25 mouse cellular contexts compared by ENCODE assay signal in the genomic region with DNA sequence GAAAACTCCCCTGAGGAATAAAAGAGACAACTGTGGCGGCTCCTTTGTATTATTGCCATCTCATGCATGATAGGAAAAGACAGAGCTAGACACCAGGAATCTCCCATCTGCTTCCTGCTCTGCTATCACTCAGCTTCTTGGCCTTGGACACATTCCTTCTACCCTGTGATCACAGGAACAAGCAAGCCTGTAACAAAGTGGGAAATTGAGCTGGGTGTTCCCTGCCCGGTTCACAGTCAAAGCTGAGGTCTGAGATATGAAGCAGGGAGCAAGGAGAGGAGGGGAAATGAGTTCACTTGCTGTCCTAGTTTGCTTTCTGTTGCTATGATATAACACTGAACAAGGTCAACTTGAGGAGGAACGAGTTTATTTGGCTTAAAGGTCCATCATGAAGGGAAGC.
"Had no signal": no experiment of that assay in that cellular context is flagged by ENCODE, and none has a peak within 500 bp of the region (broad histone marks: within the 10 kb centered on the region; RNA-seq: fewer than 3 reads in every experiment).

No protein-coding gene starts in this region.

- ATAC-seq: liver, embryonic 12.5 days; midbrain, embryonic 13.5 days; midbrain, embryonic 16.5 days had no signal

- H3K36me3 ChIP-seq: limb, embryonic 10.5 days; limb, embryonic 13.5 days; liver, embryonic 12.5 days; liver, embryonic 15.5 days; lung, embryonic 15.5 days; midbrain, embryonic 10.5 days; midbrain, embryonic 13.5 days; neural tube, embryonic 13.5 days; stomach, embryonic 15.5 days had no signal

- H3K9me3 ChIP-seq: limb, embryonic 10.5 days; limb, embryonic 13.5 days; liver, embryonic 12.5 days; liver, embryonic 15.5 days; lung, embryonic 15.5 days; midbrain, embryonic 10.5 days; midbrain, embryonic 13.5 days; neural tube, embryonic 13.5 days; stomach, embryonic 15.5 days had no signal

- H3K27me3 ChIP-seq: liver, embryonic 12.5 days; liver, embryonic 15.5 days; lung, embryonic 15.5 days; stomach, embryonic 15.5 days had no signal

- H3K4me1 ChIP-seq: limb, embryonic 10.5 days; limb, embryonic 13.5 days; liver, embryonic 12.5 days; liver, embryonic 15.5 days; lung, embryonic 15.5 days; midbrain, embryonic 10.5 days; midbrain, embryonic 13.5 days; neural tube, embryonic 13.5 days; stomach, embryonic 15.5 days had no signal

- H3K9ac ChIP-seq: limb, embryonic 13.5 days; liver, embryonic 12.5 days; liver, embryonic 15.5 days; lung, embryonic 15.5 days; midbrain, embryonic 13.5 days; neural tube, embryonic 13.5 days; stomach, embryonic 15.5 days had no signal

- H3K27ac ChIP-seq: kidney, postnatal 0 days; layer of hippocampus, adult 2 months; limb, embryonic 10.5 days; limb, embryonic 13.5 days; liver, embryonic 12.5 days; liver, embryonic 15.5 days; lung, embryonic 15.5 days; midbrain, embryonic 10.5 days; midbrain, embryonic 13.5 days; neural tube, embryonic 13.5 days; stomach, embryonic 15.5 days had no signal

- H3K4me2 ChIP-seq: limb, embryonic 13.5 days; liver, embryonic 12.5 days; liver, embryonic 15.5 days; lung, embryonic 15.5 days; midbrain, embryonic 13.5 days; neural tube, embryonic 13.5 days; stomach, embryonic 15.5 days had no signal

- DNase-seq: kidney, postnatal 25 days; layer of hippocampus, adult 9-11 months; liver; lung, adult 18-20 months; lung, postnatal 10 days; lung, postnatal 36 days; right cerebral cortex, postnatal 25 days; spleen, adult 18-20 months; thymus, adult 2 months; thymus, postnatal 14 days; thymus, postnatal 4 days had no signal

- H3K4me3 ChIP-seq: layer of hippocampus, adult 2 months; limb, embryonic 10.5 days; limb, embryonic 13.5 days; liver, embryonic 12.5 days; liver, embryonic 15.5 days; lung, embryonic 15.5 days; megakaryocyte, embryonic 14.5 days; midbrain, embryonic 10.5 days; midbrain, embryonic 13.5 days; myocyte; neural tube, embryonic 13.5 days; stomach, embryonic 15.5 days had no signal
